Comparison of ENCODE assay signal across 9 mouse cellular contexts in genomic region chr5:120558762-120559161, GRCm38 (mm10). TPM values are rescaled to one million over a fixed set of nuclear protein-coding genes. Genes with fewer than 3 reads are reported as not detected.
A peak's percentile ranks its signal among the peaks of the same experiment; 100 is the strongest.
DNase-seq lines count a peak whose midpoint lies in the region; ATAC-seq lines count a peak whose summit lies in the region.
"Had no signal": no experiment of that assay in that cellular context is flagged by ENCODE, and none has a peak within 500 bp of the region (broad histone marks: within the 10 kb centered on the region; RNA-seq: fewer than 3 reads in every experiment).

No protein-coding gene starts in this region.

- H3K9ac ChIP-seq in hindbrain, embryonic 13.5 days, result peak overlapping the region; percentile 46; the same call in 1 of the 2 replicates
- H3K9ac ChIP-seq in forebrain, embryonic 14.5 days (ENCODE audit: low read length), result no peak overlapping the region

- peak; percentile 52 to 61 for DNase-seq in adrenal gland, adult (ENCODE audit: inconsistent age in 2 of 2, low spot score in 1 of 2)
- no peak for DNase-seq in adrenal gland, postnatal 25 days
- DNase-seq in layer of hippocampus, adult 9-11 months, result peak; percentile 85
- no peak for DNase-seq in layer of hippocampus, adult 18-20 months (ENCODE audit: low spot score in 2 of 2)
- DNase-seq in forebrain, embryonic 14.5 days (ENCODE audit: low spot score), result no peak
- no peak for DNase-seq in urinary bladder, postnatal 14 days (ENCODE audit: low spot score)

- H3K4me2 ChIP-seq in hindbrain, embryonic 13.5 days, result no peak overlapping the region
- H3K4me2 ChIP-seq in forebrain, embryonic 14.5 days (ENCODE audit: low read length), result no peak overlapping the region

- ATAC-seq in hindbrain, embryonic 13.5 days (ENCODE audit: low FRiP score), result no peak
- ATAC-seq in megakaryocyte progenitor cell, adult 5-6 weeks (replicated peaks; ENCODE audit: poor library complexity), result peak; percentile 78
- no peak for ATAC-seq in forebrain, embryonic 14.5 days

- no peak overlapping the region for H3K4me3 ChIP-seq in hindbrain, embryonic 13.5 days
- no peak overlapping the region for H3K4me3 ChIP-seq in forebrain, embryonic 14.5 days (ENCODE audit: low read depth, low read length)
- H3K4me3 ChIP-seq: heart, adult 2 months had no signal

- WGBS in hindbrain, embryonic 13.5 days, result 66% methylated on average over 14 of the region's 14 CpGs
- 81% methylated on average over 14 of the region's 14 CpGs for WGBS in forebrain, embryonic 14.5 days

- H3K27ac ChIP-seq in hindbrain, embryonic 13.5 days, result no peak overlapping the region
- H3K27ac ChIP-seq in forebrain, embryonic 14.5 days (ENCODE audit: low read depth, low read length), result no peak overlapping the region

- peaks cover 25% of the 10 kb centered on the region for H3K36me3 ChIP-seq in hindbrain, embryonic 13.5 days
- H3K36me3 ChIP-seq in forebrain, embryonic 14.5 days (ENCODE audit: control insufficient read depth, insufficient read depth, low read length), result peaks cover 23% of the 10 kb centered on the region

- no peaks in the 10 kb centered on the region for H3K9me3 ChIP-seq in hindbrain, embryonic 13.5 days
- no peaks in the 10 kb centered on the region for H3K9me3 ChIP-seq in forebrain, embryonic 14.5 days (replicated peaks; ENCODE audit: control insufficient read depth, low read length)

- peaks cover 44% of the 10 kb centered on the region for H3K4me1 ChIP-seq in hindbrain, embryonic 13.5 days (replicated peaks)
- H3K4me1 ChIP-seq in forebrain, embryonic 14.5 days (ENCODE audit: control insufficient read depth, insufficient read depth, low read length), result peaks cover 12% of the 10 kb centered on the region

- no peaks in the 10 kb centered on the region for H3K27me3 ChIP-seq in hindbrain, embryonic 13.5 days
- no peaks in the 10 kb centered on the region for H3K27me3 ChIP-seq in forebrain, embryonic 14.5 days (replicated peaks; ENCODE audit: control insufficient read depth, insufficient read depth, low read length)

RNA-seq across cellular contexts. Expression of gene Tpcn1, which starts 29.7 kb away (rescaled TPM):
- 40.2 and 42.4 TPM in 2 replicates for total RNA-seq in adrenal gland, postnatal 25 days (2021)
- 10 to 100 TPM; 33.9 to 37.0 TPM for total RNA-seq in layer of hippocampus, adult 18-20 months (2021)
- 18.2 and 18.7 TPM in 2 replicates for polyA plus RNA-seq in hindbrain, embryonic 13.5 days (2015; fragmentation: Nextera tagmentation; extraction: Ambion mirVana)
- total RNA-seq in megakaryocyte progenitor cell, adult 5-6 weeks (2015), result 37.0 and 38.8 TPM in 2 replicates
- total RNA-seq in megakaryocyte progenitor cell, adult 5-6 weeks (2017), result 15.7 and 17.7 TPM in 2 replicates
- 10.5 and 13.3 TPM in 2 replicates for polyA plus RNA-seq in forebrain, embryonic 14.5 days (2014; fragmentation: Nextera tagmentation; extraction: Ambion mirVana)

RNA-seq across cellular contexts. Expression of gene Iqcd, which starts 30.1 kb away (rescaled TPM):
- 0.57 and 0.67 TPM in 2 replicates for total RNA-seq in adrenal gland, postnatal 25 days (2021)
- 1 to 10 TPM in 1 of 2 experiments, under 1 TPM in 1; 0.99 to 1.0 TPM for total RNA-seq in layer of hippocampus, adult 18-20 months (2021)
- polyA plus RNA-seq in hindbrain, embryonic 13.5 days (2015; fragmentation: Nextera tagmentation; extraction: Ambion mirVana), result 2.4 and 2.6 TPM in 2 replicates
- total RNA-seq in megakaryocyte progenitor cell, adult 5-6 weeks (2015), result not detected in 2 replicates
- 0.81 and 1.1 TPM in 2 replicates for total RNA-seq in megakaryocyte progenitor cell, adult 5-6 weeks (2017)
- 2.0 and 2.4 TPM in 2 replicates for polyA plus RNA-seq in forebrain, embryonic 14.5 days (2014; fragmentation: Nextera tagmentation; extraction: Ambion mirVana)
- total RNA-seq: heart, adult 2 months had no signal

RNA-seq across cellular contexts. Expression of gene Slc8b1, which starts 47.8 kb away (rescaled TPM):
- total RNA-seq in adrenal gland, postnatal 25 days (2021), result 34.5 and 55.3 TPM in 2 replicates
- total RNA-seq in layer of hippocampus, adult 18-20 months (2021), result 10 to 100 TPM in 1 of 2 experiments, 1 to 10 TPM in 1; 7.8 to 11.8 TPM
- polyA plus RNA-seq in hindbrain, embryonic 13.5 days (2015; fragmentation: Nextera tagmentation; extraction: Ambion mirVana), result 2.5 and 4.1 TPM in 2 replicates
- total RNA-seq in megakaryocyte progenitor cell, adult 5-6 weeks (2015), result 21.1 and 23.5 TPM in 2 replicates
- total RNA-seq in megakaryocyte progenitor cell, adult 5-6 weeks (2017), result 31.8 and 32.5 TPM in 2 replicates
- polyA plus RNA-seq in forebrain, embryonic 14.5 days (2014; fragmentation: Nextera tagmentation; extraction: Ambion mirVana), result 0.67 and 1.5 TPM in 2 replicates

RNA-seq across cellular contexts. Expression of gene Rita1, which starts 53.6 kb away (rescaled TPM):
- total RNA-seq in adrenal gland, postnatal 25 days (2021), result 15.9 and 17.5 TPM in 2 replicates
- 10 to 100 TPM; 27.5 to 29.5 TPM for total RNA-seq in layer of hippocampus, adult 18-20 months (2021)
- polyA plus RNA-seq in hindbrain, embryonic 13.5 days (2015; fragmentation: Nextera tagmentation; extraction: Ambion mirVana), result 26.2 TPM in 2 replicates
- total RNA-seq in megakaryocyte progenitor cell, adult 5-6 weeks (2015), result 2.0 and 2.3 TPM in 2 replicates
- total RNA-seq in megakaryocyte progenitor cell, adult 5-6 weeks (2017), result 4.7 and 5.8 TPM in 2 replicates
- polyA plus RNA-seq in forebrain, embryonic 14.5 days (2014; fragmentation: Nextera tagmentation; extraction: Ambion mirVana), result 15.9 and 18.3 TPM in 2 replicates

RNA-seq across cellular contexts. Expression of gene Ddx54, which starts 53.8 kb away (rescaled TPM):
- 50.5 and 54.7 TPM in 2 replicates for total RNA-seq in adrenal gland, postnatal 25 days (2021)
- 10 to 100 TPM; 39.3 to 40.5 TPM for total RNA-seq in layer of hippocampus, adult 18-20 months (2021)
- 44.0 and 47.7 TPM in 2 replicates for polyA plus RNA-seq in hindbrain, embryonic 13.5 days (2015; fragmentation: Nextera tagmentation; extraction: Ambion mirVana)
- 11.8 and 13.3 TPM in 2 replicates for total RNA-seq in megakaryocyte progenitor cell, adult 5-6 weeks (2015)
- total RNA-seq in megakaryocyte progenitor cell, adult 5-6 weeks (2017), result 34.9 and 35.8 TPM in 2 replicates
- 26.9 and 33.1 TPM in 2 replicates for polyA plus RNA-seq in forebrain, embryonic 14.5 days (2014; fragmentation: Nextera tagmentation; extraction: Ambion mirVana)

Comparison
In these comparisons a context has a peak if more than half of its experiments do, and no peak if none do; other contexts are left out.
1. DNase-seq: peak in adrenal gland, adult (2 of 2) and layer of hippocampus, adult 9-11 months (single experiment); none in adrenal gland, postnatal 25 days (single experiment), layer of hippocampus, adult 18-20 months (0 of 2), forebrain, embryonic 14.5 days (single experiment) and urinary bladder, postnatal 14 days (single experiment).